Mouse (Mus musculus) layer of hippocampus, postnatal 25 days (tissue): Measurements from ENCODE around the gene Gpr33. TPM values are rescaled to one million over a fixed set of nuclear protein-coding genes. Genes with fewer than 3 reads are reported as not detected.

Source experiments
- DNase-seq, 2 experiments: peaks; one replicate each; pipeline ENCODE4 v3.0.0; 2022; ENCODE audit warnings: mixed read lengths in 2 of 2, low spot score in 1 of 2; ENCODE audit errors: extremely low spot score in 1 of 2
- total RNA-seq, 2 experiments: library from RNA; stranded (reverse); gene quantifications; 2 replicates each; pipeline ENCODE4 v1.2.3; 2021

Gene Gpr33
- total RNA-seq, 2 experiments from 2014 or later: not detected

DNA sequence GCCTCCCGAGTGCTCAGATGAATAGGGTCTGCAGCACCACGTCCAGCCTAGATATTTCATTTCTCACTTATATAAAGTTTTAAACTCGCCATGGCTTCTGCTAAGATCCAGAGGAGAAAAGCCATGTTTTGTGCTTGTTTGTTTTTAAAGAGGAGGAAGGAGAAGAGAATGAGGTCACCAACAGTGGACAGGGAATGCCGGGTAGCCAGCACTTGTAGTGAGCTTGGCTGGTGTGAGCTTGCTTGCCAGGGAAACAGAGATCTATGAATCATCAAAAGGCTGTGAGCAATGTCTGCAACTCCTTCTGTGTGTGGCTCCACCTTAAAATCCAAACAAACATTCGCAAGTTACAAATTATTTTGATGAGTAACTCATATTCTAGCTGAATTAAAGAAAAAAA lies 39.3 kb downstream of the Gpr33 start:
- no peak for DNase-seq

DNA sequence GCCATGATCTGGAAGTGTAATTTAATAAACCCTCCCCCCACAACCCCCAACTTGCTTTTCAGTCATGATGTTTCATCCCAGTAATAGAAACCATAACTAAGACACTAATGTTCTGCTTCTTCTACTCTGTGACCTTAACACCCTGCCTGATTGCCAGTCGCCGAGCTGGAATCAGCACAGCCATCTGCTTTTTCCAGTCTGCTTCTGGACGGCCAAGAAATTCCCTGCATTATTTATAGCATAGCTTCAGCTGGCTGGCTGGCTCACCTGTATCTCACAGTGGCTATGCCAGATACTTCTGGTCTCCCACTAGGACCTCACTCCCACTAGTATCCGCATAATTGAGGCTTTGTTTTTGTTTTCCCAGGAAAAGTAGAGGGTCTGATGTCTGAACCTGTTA lies 42.0 kb downstream of the Gpr33 start:
- DNase-seq: no peak

DNA sequence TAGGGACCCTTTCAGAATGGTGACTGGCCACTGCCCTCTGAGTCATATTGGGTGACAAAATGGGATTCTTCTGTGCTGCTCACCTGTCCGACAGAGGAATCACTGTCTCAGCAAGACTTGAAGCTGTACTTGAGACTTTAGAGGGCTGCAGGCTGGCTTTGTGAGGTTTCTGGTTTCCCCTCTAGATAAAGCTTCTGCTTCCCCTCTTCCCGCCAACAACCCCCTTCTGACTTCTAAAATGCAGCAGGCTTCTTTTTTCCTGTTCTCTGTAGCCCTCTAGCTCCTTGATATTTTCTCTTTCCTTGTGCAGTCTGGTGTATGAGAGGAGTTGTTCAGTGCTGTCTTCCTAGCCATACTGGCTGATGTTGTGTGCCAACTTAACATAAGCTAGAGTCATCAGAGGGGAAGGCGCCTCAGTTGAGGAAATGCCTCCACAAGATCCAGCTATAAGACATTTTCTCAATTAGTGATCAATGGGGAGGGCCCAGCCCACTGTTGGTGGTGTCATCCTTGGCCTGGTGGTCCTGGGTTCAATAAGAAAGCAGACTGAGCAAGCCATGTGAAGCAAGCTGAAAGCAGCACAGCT lies 42.6 kb downstream of the Gpr33 start:
- DNase-seq: no peak

DNA sequence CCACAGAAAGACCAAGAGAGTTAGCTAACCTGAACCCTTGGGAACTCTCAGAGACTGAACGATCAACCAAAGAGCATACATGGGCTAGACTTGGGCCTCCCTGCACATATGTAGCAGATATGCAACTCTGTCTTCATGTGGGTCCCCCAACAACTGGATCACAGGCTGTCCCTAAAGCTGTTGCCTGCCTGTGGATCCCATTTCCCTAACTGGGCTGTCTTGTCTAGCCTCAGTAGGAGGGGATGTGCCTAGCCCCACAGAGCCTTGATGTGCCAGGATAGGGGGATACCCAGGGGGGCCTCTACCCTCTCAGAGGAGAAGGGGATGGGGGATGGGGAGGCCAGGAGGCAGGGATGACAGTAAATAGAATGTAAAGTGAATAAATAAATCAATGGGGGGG lies 44.2 kb downstream of the Gpr33 start:
- no peak for DNase-seq

DNA sequence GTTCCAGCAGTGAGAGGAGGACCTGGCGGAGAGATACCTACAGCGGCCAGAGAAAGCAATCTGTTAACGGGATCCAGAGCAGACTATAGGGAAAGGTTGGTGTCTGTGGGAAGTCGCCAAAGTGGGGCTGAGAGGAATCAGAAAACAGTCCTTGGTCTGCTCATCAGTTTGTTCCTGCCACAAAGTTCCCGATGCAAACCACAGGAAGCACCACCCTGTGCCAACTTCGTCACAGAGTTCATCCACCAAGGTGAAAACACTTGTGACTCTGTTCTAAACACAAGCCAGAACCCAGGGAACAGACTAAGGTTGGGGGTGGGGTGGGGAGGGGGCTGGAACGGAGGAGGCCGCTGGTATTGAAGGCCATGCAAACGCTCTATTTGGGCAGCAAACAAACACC lies 51.3 kb downstream of the Gpr33 start:
- DNase-seq: no peak

DNA sequence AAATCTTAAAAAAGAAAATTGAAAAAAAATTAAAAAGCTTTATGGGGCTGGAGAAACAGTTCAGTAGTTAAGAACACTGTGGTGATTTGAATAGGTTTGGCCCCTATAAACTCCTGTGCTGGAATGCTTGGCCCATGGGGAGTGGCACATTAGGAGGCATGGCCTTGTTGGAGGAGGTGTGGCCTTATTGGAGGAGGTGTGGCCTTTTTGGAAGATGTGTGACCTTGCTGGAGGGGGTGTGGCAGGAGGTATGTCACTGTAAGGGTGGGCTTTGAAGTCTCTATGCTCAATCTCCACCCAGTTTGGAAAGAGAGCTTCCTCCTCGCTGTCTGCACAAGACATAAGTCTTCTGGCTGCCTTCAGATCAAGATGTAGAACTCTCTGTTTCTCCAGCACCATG lies 53.5 kb downstream of the Gpr33 start:
- DNase-seq: no peak

Other genes with a start within 250 kb of the Gpr33 start
- gene Hectd1, start 198.5 kb downstream of the Gpr33 start, total RNA-seq: 10 to 100 TPM; 81.8 to 84.1 TPM
- gene Heatr5a, start 56.7 kb downstream of the Gpr33 start, total RNA-seq: 1 to 10 TPM; 7.4 to 8.4 TPM
- gene Dtd2, start 21.6 kb downstream of the Gpr33 start, total RNA-seq: 10 to 100 TPM in 1 of 2 experiments, 1 to 10 TPM in 1; 7.8 to 10.9 TPM
- 1 to 10 TPM; 4.1 to 4.3 TPM for gene Nubpl, start 69.7 kb upstream of the Gpr33 start, total RNA-seq